17 mouse cellular contexts compared by ENCODE assay signal in the genomic region with DNA sequence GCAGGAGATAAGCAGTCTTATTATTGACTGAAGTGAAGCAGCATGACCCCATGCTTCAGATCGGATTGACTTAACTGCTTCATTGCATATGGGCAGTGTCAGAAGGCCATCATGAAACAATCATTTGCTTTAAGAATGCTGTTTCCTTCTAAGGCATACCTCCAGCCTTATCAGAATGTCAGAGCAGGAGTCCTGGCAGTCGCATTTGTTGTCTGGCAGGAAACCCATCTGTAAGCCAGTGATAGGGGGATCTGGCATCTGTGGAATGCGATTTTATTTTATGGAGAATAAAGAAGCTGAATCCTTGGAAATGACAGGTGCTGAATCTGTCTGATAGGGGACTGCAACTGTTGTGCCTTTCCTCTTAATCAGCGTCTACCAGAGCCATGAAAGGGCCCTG.
DNase-seq lines count a peak whose midpoint lies in the region; ATAC-seq and TF ChIP-seq lines count a peak whose summit lies in the region.
"Had no signal": no experiment of that assay in that cellular context is flagged by ENCODE, and none has a peak within 500 bp of the region (broad histone marks: within the 10 kb centered on the region; RNA-seq: fewer than 3 reads in every experiment).

No protein-coding gene starts in this region.

- no peaks in the 10 kb centered on the region for H3K27me3 ChIP-seq in forebrain, embryonic 14.5 days (replicated peaks; ENCODE audit: control insufficient read depth, insufficient read depth, low read length)
- no peaks in the 10 kb centered on the region for H3K27me3 ChIP-seq in forebrain, embryonic 10.5 days (ENCODE audit: poor library complexity, severe bottlenecking)
- no peaks in the 10 kb centered on the region for H3K27me3 ChIP-seq in hindbrain, postnatal 0 days (ENCODE audit: insufficient read depth, low read length)
- H3K27me3 ChIP-seq in hindbrain, embryonic 14.5 days (ENCODE audit: control insufficient read depth, insufficient read depth, low read length), result no peaks in the 10 kb centered on the region
- no peaks in the 10 kb centered on the region for H3K27me3 ChIP-seq in midbrain, embryonic 13.5 days
- H3K27me3 ChIP-seq: liver, embryonic 12.5 days; megakaryocyte, embryonic 14.5 days had no signal

- H3K9me3 ChIP-seq in forebrain, embryonic 14.5 days (replicated peaks; ENCODE audit: control insufficient read depth, low read length), result no peaks in the 10 kb centered on the region
- no peaks in the 10 kb centered on the region for H3K9me3 ChIP-seq in forebrain, embryonic 10.5 days
- no peaks in the 10 kb centered on the region for H3K9me3 ChIP-seq in hindbrain, postnatal 0 days (ENCODE audit: low read length)
- H3K9me3 ChIP-seq in hindbrain, embryonic 14.5 days (ENCODE audit: control insufficient read depth, low read length), result no peaks in the 10 kb centered on the region
- no peaks in the 10 kb centered on the region for H3K9me3 ChIP-seq in midbrain, embryonic 13.5 days
- H3K9me3 ChIP-seq: liver, embryonic 12.5 days had no signal

- TF ChIP-seq CTCF in hindbrain, postnatal 0 days (IDR thresholded peaks at IDR 0.05; ENCODE audit: low read depth), result no peak

- peak; percentile 31 for DNase-seq in forebrain, embryonic 14.5 days (ENCODE audit: low spot score)
- no peak for DNase-seq in forebrain, embryonic 10.5 days (ENCODE audit: extremely low spot score, low spot score)
- DNase-seq in hindbrain, postnatal 0 days (ENCODE audit: low spot score), result peak; percentile 12
- no peak for DNase-seq in hindbrain, embryonic 14.5 days (ENCODE audit: low spot score)
- DNase-seq in Muller cell, postnatal 12 days (ENCODE audit: inconsistent ontology term), result peak; percentile 30
- no peak for DNase-seq in left cerebral cortex, adult 9 months (ENCODE audit: low spot score in 2 of 2)
- DNase-seq in left cerebral cortex, adult 11 months (ENCODE audit: low spot score), result no peak
- DNase-seq: adrenal gland, adult 8-10 months; B cell, adult 2 months; cerebellum, adult 9-11 months; heart, adult 11 months; heart, postnatal 4 days; kidney, adult 11 months; kidney, postnatal 10 days had no signal

- H3K36me3 ChIP-seq in forebrain, embryonic 14.5 days (ENCODE audit: control insufficient read depth, insufficient read depth, low read length), result no peaks in the 10 kb centered on the region
- no peaks in the 10 kb centered on the region for H3K36me3 ChIP-seq in forebrain, embryonic 10.5 days (replicated peaks)
- no peaks in the 10 kb centered on the region for H3K36me3 ChIP-seq in hindbrain, postnatal 0 days (ENCODE audit: insufficient read depth, low read length)
- H3K36me3 ChIP-seq in hindbrain, embryonic 14.5 days (replicated peaks; ENCODE audit: control insufficient read depth, insufficient read depth), result no peaks in the 10 kb centered on the region
- no peaks in the 10 kb centered on the region for H3K36me3 ChIP-seq in midbrain, embryonic 13.5 days
- H3K36me3 ChIP-seq: liver, embryonic 12.5 days had no signal

- no peak for ATAC-seq in forebrain, embryonic 14.5 days
- ATAC-seq in hindbrain, postnatal 0 days, result peak; percentile 62; the same call in 1 of the 2 replicates
- no peak for ATAC-seq in hindbrain, embryonic 14.5 days (ENCODE audit: low FRiP score)
- ATAC-seq in midbrain, embryonic 13.5 days, result peak; percentile 83
- ATAC-seq: liver, embryonic 12.5 days had no signal

- no peak overlapping the region for H3K27ac ChIP-seq in forebrain, embryonic 14.5 days (ENCODE audit: low read depth, low read length)
- no peak overlapping the region for H3K27ac ChIP-seq in forebrain, embryonic 10.5 days
- H3K27ac ChIP-seq in hindbrain, postnatal 0 days, result no peak overlapping the region
- no peak overlapping the region for H3K27ac ChIP-seq in hindbrain, embryonic 14.5 days
- no peak overlapping the region for H3K27ac ChIP-seq in midbrain, embryonic 13.5 days
- H3K27ac ChIP-seq: liver, embryonic 12.5 days had no signal

- H3K4me1 ChIP-seq in forebrain, embryonic 14.5 days (ENCODE audit: control insufficient read depth, insufficient read depth, low read length), result no peaks in the 10 kb centered on the region
- no peaks in the 10 kb centered on the region for H3K4me1 ChIP-seq in forebrain, embryonic 10.5 days
- H3K4me1 ChIP-seq in hindbrain, postnatal 0 days (ENCODE audit: insufficient read depth, low read length), result no peaks in the 10 kb centered on the region
- H3K4me1 ChIP-seq in hindbrain, embryonic 14.5 days (replicated peaks; ENCODE audit: control insufficient read depth, insufficient read depth, low read length), result no peaks in the 10 kb centered on the region
- no peaks in the 10 kb centered on the region; the same call in 1 of the 2 replicates for H3K4me1 ChIP-seq in midbrain, embryonic 13.5 days (replicated peaks)
- H3K4me1 ChIP-seq: liver, embryonic 12.5 days; megakaryocyte, embryonic 14.5 days had no signal

- WGBS in forebrain, embryonic 14.5 days, result 56% methylated on average over 4 of the region's 4 CpGs
- 65% methylated on average over 4 of the region's 4 CpGs for WGBS in forebrain, embryonic 10.5 days
- 50% methylated on average over 4 of the region's 4 CpGs for WGBS in hindbrain, postnatal 0 days
- 61% methylated on average over 4 of the region's 4 CpGs for WGBS in hindbrain, embryonic 14.5 days
- WGBS in midbrain, embryonic 13.5 days, result 49% methylated on average over 4 of the region's 4 CpGs

- H3K4me3 ChIP-seq in forebrain, embryonic 14.5 days (ENCODE audit: low read depth, low read length), result no peak overlapping the region
- H3K4me3 ChIP-seq in forebrain, embryonic 10.5 days, result no peak overlapping the region
- no peak overlapping the region for H3K4me3 ChIP-seq in hindbrain, postnatal 0 days (ENCODE audit: low read length)
- no peak overlapping the region for H3K4me3 ChIP-seq in hindbrain, embryonic 14.5 days (replicated peaks; ENCODE audit: low read length)
- no peak overlapping the region for H3K4me3 ChIP-seq in midbrain, embryonic 13.5 days (replicated peaks)
- H3K4me3 ChIP-seq: liver, embryonic 12.5 days; megakaryocyte, embryonic 14.5 days had no signal

- no peak overlapping the region for H3K9ac ChIP-seq in forebrain, embryonic 14.5 days (ENCODE audit: low read length)
- no peak overlapping the region for H3K9ac ChIP-seq in hindbrain, postnatal 0 days (replicated peaks; ENCODE audit: low read length)
- H3K9ac ChIP-seq in hindbrain, embryonic 14.5 days, result no peak overlapping the region
- H3K9ac ChIP-seq in midbrain, embryonic 13.5 days (replicated peaks), result no peak overlapping the region
- H3K9ac ChIP-seq: liver, embryonic 12.5 days had no signal

- no peak overlapping the region for H3K4me2 ChIP-seq in forebrain, embryonic 14.5 days (ENCODE audit: low read length)
- H3K4me2 ChIP-seq in hindbrain, postnatal 0 days (ENCODE audit: low read depth, low read length), result no peak overlapping the region
- no peak overlapping the region for H3K4me2 ChIP-seq in hindbrain, embryonic 14.5 days (replicated peaks)
- H3K4me2 ChIP-seq in midbrain, embryonic 13.5 days (replicated peaks), result no peak overlapping the region
- H3K4me2 ChIP-seq: liver, embryonic 12.5 days had no signal

Comparison
In these comparisons a context has a peak if more than half of its experiments do, and no peak if none do; other contexts are left out.
1. ATAC-seq: peak in hindbrain, postnatal 0 days (single experiment) and midbrain, embryonic 13.5 days (single experiment); none in forebrain, embryonic 14.5 days (single experiment) and hindbrain, embryonic 14.5 days (single experiment).
2. DNase-seq: peak in forebrain, embryonic 14.5 days (single experiment), hindbrain, postnatal 0 days (single experiment) and Muller cell, postnatal 12 days (single experiment); none in forebrain, embryonic 10.5 days (single experiment), hindbrain, embryonic 14.5 days (single experiment), left cerebral cortex, adult 9 months (0 of 2) and left cerebral cortex, adult 11 months (single experiment).